Mouse (Mus musculus): Measurements from ENCODE around the gene Perm1.

Gene Perm1

DNA sequence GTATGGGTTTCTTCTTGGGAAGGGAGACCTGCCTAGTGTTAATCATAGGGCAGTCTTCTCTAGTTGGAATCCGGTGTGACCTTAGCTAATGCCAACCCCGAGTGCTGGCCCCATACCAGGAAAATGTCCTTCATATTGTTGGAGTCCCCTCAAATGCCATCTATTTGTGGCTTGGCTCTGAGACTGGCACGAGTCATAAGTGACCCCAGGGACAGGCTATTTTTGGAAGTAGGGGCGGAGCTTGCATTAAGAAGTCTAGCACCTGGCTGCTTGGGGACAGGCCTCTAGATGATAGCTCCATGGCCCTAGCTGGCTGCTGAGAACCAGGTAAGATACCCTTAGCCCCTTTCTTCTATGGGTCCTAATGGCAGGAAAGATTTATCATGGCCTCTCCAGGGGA lies at the start of gene Perm1:
Perm1 (plus strand) TSS at position 220 of the 400 bp plus-strand sequence.
- DNase-seq (ENCODE audit: low spot score): no peak

DNA sequence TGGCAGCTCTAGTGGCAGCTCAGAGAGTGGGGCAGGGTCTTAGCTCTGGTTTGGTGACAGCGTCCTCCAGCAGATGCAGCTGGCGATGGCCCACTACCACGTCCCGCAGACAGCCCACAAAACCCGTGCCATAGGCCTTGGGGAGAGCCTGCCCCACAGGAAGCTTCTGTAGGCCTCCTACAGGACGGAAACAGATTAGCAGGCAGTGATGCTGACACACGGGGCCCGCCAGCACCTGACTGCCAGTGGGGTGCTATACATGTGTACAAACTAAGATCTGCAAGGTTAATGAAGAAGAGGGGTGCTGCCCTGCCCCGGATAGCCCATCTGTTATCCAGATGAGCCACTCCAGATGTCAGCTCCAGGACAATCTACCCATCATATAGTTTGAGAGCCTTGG lies 49.2 kb upstream of the Perm1 start:
- DNase-seq (ENCODE audit: low spot score): no peak

DNA sequence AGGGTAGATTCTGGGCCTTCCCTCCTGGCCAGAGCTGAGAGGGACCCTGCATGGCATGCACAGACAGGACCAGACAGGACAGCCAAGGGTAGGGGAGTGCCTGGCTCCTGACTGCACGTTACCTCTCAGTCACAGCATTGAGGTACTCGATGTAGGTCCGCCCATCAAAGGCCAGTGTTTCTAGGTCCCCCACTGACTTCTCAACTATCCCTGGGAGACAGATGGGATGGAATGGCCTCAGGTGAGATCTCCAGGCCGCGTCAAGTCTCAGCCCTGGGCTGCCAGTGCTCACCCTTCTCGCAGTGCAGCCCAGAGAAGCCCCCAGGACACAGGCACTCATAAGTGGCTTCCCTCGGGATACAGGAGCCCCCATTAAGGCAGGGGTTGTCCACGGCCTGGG lies 47.1 kb upstream of the Perm1 start:
- no peak for DNase-seq (ENCODE audit: low spot score)

DNA sequence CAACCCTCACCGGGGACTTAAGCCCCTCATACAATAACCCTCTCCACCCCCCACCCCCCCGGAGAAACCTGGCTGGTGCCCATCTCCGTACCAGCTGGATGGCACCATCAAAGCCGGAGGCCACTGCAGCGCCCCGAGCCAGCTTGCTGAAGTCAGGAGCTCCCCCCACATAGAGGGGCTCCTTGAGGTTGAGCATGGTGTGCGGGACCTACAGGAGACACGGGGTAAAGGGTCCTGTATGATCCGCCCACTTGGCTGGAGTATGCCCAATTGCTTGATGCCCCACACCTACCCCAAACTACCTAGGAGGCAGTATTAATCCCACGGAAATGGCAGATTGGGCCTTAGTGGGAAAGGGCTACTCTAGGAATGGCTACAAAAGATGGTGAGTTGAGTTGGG lies 46.5 kb upstream of the Perm1 start:
- DNase-seq (ENCODE audit: low spot score): no peak

DNA sequence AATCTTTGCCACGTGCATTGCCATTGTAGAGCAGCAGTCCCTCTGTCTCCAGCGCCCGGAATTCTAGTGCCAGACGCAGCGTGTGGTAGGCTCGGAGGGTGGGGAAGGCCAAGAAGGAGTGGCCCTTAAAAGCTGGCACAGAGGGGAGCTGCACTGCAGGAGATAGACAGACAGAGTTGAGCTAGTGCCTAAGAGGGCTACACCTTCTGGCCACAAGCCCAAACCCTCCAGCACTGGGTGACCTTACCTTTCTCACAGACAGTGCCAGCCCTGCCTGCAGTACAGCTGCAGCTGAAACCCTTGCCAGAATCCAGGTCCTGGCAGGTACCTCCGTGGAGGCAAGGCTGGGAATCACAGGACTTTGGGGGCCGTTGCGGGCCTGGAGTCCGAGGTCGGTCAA lies 43.8 kb upstream of the Perm1 start:
- no peak for DNase-seq (ENCODE audit: low spot score)

DNA sequence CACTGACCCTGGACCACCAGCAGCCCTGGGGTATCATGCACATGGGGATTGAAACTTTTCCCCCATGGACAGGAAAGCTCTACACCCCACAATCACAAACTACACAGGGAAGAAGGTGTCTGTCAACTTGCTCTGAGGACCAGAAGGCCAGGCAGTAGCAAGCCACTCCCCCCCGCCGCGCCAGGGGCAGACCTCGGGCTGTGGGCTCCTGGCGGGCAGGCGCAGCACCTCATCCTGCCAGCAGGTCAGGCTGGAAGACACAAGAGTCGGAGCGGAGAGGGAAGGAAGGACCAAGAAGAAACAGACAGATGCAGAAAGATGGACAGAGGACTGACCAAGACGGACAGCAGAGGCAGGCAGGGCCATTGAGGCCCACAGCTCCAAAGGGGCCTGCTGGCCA lies 38.0 kb upstream of the Perm1 start:
- no peak for DNase-seq (ENCODE audit: low spot score)

DNA sequence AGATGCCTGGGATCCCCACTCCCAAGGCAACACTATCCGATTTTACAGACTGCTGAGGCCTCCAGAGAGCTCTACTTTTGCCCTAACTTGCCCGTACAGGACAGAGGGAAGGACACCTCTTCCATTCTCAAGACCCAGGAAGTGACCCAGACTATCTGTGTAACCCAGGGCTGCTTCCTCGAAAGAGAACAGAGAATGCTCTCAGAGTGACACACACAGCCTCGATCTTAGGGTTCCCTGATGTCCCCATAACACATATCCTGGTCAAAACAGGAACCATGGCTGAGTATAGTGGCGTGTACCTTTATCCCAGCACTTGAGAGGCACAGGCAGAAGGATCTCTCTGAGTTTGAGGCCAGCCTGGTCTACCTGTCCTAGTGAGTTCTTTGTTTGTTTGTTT lies 31.9 kb upstream of the Perm1 start:
- DNase-seq (ENCODE audit: low spot score): no peak

DNA sequence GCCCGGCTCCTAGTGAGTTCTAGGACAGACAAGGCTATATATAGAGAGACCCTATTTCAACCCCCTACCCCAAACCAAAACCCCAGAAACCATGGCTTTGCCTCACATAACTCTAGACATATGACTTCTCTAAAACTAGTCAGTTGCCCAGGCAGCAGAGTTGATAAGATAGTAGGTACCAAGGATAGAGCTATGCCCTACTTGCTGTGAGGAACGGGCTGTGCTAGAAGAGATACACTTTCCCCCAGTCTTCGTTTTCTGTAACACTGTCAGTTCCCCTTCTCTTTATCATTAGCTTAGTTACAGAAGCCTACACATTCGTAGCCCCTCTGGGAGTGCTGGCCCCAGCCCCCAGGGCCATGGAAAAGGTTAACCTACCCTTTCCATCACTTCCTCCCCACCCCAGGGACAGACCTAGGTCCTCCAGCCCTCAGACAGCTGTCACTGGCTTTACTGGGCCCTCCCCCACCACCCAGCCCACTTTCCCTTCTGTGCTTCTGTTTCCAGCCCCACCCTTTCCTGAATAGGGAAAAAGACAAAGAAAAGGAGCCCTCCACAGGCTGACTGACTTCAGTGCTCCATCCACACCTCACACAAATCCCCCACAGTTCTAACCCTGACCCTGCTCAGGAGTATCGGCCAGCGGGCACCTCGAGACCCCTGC lies 31.2 kb upstream of the Perm1 start:
- DNase-seq (ENCODE audit: low spot score): no peak

DNA sequence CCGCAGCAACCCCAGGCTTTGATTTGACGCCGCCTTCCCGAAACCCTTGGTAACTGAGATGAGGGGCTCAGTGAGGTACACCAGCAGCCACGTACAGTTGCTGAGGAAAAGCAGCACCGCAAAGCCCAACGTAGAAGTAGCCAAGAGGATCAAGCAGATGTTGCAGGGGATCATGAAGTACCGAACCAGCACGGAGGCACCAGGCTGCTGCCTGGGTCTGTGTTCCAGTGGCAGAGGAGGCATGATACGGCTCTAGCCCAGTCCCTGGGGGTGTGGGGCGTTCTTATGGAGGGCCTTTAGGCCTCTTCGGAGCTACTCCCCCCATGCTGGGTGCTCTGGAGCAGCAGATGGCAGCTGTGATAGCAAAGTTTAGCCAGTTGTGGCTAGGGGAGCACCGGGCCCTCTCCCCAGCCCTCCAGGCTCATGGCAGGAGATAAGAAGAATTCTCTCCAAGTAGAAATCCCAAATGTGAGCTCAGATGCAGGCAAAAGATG lies 30.2 kb upstream of the Perm1 start:
- no peak for DNase-seq (ENCODE audit: low spot score)

DNA sequence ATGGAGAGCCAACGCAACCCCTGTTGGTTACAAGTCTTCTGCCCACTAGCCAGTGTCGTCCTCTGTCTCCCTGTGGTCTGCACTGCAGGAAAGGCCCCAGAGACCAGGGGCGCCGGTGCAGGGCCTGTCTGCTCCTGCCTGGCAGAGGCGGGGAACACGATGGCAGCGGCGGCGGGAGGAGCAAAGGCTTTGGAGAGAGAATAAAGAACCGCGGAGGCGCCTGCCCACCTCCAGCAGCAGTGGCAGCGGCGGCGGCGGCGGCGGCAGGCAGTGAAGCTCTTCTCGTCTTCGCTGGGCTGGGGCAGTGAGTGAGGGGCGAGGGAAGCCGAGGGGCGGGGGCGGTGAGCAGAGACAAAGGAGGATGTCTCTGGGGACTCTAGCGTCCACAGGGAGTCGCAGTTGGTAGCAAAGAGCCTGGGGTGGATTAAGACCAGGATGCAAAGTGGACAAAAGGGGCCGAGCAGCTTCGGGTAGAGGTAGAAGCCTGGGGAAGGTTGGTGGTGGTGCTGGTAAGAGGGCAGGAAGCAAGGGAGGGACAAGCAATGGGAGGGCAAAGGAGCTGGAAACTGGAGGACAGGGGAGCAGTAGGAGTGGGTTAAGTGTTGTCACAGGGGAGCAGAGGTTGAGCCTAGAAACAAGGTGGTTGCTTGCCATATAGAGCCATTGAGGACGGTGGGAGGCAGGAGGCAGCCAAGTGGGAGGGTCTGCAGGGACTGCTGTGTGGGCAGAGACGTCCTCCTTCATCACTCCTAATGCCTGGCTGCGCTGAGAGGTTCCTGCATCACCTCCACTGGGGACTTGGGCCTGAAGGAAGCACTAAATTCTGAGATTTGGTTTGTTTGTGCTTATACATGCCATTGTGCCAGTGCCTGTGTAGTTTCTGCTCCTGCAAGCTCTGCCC lies 29.5 kb upstream of the Perm1 start:
- peak; percentile 64 for DNase-seq (ENCODE audit: low spot score)

DNA sequence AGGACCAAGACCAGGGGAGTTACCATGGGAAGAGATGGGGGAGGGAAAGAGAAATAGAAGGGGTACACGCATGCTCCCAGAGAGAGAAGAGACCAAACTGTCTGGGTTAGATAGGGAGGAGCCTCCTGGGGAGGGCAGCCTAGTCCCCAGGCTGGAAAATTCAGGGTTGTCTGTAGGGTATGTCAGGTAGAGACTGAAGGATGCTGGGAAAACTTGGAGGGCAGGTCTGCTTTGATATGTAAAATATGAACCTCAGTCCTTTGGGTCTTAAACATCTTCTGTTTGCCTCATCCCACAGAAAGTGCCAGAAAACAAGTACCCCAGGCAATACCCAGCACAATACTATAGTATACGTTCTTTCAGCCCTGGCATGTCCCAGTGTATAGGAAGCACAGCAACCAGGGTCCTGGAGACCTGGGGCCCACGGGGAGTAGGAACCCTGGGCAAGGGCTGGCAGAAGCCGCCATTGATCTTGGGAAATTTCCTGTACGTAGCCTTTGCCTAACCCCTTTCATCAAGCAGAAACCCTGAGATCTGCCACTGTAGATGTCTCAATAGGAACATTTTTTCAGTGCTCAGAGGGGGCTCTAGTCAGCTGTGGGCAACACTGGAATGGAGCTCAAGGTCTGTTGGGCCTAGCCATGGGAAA lies 27.4 kb upstream of the Perm1 start:
- no peak for DNase-seq (ENCODE audit: low spot score)

DNA sequence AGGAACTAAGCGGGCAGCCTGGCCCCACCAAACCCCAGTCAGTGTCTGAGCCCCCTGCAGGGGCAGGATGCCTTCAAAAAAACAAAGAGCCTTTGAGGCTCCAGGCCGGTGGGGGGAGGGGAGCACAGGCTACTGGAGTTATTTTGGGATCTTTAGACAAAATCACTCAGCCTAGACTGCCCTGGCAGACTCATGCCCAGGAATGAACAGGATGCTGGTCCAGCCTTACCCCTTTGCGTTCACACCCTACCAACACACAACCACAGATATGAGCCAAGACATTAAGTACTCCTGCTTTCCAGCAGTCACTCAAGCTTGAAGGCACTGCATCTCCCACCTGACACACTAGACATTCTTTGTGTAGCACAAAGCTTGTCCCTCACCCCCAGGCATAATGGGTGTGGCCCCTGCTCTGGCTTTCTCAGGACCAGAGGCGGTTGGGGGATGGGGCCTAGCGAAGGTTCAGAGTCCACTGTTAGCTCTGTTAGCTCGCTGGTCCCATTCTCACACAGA lies 26.8 kb upstream of the Perm1 start:
- DNase-seq (ENCODE audit: low spot score): peak; percentile 77

DNA sequence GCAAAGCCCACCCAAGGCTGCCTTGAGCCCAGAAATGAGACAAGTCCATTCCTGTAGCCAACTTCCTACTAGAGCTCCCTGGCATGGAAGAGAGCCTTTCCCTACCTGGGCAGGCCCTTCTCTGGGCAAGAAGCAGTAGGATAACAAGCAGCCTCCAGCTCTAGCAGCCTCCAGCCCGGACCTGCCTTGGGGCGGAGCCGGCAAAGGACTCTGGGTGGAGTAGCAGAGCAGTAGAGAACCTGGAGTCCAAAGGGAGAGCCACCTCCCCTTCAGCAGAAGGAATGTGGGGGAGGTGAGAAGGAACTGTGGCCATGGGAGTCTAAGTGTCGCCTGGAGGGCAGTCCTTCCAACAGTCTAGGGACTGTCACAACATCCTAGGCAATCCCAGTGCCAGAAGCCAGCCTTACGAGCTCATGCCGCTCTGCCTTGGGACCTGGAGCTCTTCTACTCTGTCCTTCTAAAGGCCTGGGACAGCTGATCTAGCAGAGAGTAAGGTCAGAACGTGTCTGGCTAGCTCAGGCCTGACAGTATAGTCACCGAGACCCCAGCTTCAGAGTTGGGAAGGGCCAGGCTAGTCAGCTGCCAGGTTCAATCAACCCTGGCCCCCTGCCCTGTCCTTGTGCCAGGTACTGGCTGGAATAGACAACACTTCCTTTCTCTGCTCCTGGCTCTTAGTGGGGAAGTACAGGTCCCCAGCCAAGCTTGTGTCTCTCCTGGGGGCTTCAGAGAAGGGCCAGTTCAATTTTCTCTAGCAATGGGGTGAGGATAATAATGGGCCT lies 23.1 kb upstream of the Perm1 start:
- DNase-seq (ENCODE audit: low spot score): no peak

DNA sequence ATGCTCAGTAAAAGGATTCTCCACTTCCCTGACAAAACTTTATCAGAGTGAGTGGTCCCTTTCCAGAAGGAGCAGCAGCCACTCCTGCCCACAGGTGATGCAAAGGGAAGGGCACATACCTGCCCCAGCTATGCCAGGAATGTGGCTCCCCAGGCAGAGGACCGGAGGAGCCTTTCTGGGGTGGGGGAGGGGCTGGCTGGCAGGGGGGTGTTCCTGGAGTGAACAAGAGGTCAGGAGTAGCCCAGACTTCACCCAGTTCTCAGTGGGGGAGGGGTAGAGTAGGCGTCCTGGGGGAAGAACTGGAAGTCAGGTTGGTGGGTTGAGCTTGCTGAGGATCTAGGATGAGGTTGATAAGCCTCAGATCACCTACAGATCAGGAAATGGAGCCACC lies 22.5 kb upstream of the Perm1 start:
- DNase-seq (ENCODE audit: low spot score): no peak

DNA sequence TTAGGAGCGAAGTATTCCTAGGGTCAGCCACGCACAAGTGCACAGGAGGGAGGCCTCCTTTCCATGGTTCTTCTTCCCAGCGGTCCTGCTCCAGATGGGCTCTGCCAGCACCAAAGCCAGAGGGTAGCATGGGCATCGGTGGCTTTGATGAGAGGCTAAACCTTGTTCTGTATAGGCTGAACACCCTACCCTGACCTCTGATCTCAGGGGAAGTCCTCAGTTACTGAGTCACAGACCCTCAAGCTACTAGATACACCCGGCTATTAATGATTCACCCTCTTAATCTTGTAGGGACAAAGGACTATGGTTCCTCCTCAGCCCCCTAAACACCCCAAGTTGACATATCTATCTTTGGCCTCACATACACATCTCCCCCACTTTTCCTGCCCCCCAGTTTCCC lies 21.8 kb upstream of the Perm1 start:
- DNase-seq (ENCODE audit: low spot score): no peak

DNA sequence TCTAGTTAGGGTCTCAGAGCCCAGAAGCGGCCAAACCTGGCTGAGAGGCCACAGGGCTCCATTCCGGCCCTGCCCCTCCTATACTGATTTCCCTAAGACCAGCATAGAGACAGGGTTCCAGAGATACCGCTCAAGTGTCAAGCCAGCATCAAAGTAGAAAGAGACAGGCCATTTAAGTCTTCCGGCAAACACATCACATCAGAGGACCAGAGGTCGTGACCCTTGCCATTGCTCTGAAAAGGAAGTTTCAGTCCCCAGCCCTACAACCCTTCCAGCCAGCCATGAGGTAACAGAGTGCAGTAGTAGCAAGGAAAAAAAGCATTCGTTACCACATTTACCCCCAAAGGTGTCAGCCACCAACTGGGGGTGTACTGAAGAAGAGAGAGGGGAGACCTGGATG lies 21.3 kb upstream of the Perm1 start:
- DNase-seq (ENCODE audit: low spot score): peak; percentile 82

DNA sequence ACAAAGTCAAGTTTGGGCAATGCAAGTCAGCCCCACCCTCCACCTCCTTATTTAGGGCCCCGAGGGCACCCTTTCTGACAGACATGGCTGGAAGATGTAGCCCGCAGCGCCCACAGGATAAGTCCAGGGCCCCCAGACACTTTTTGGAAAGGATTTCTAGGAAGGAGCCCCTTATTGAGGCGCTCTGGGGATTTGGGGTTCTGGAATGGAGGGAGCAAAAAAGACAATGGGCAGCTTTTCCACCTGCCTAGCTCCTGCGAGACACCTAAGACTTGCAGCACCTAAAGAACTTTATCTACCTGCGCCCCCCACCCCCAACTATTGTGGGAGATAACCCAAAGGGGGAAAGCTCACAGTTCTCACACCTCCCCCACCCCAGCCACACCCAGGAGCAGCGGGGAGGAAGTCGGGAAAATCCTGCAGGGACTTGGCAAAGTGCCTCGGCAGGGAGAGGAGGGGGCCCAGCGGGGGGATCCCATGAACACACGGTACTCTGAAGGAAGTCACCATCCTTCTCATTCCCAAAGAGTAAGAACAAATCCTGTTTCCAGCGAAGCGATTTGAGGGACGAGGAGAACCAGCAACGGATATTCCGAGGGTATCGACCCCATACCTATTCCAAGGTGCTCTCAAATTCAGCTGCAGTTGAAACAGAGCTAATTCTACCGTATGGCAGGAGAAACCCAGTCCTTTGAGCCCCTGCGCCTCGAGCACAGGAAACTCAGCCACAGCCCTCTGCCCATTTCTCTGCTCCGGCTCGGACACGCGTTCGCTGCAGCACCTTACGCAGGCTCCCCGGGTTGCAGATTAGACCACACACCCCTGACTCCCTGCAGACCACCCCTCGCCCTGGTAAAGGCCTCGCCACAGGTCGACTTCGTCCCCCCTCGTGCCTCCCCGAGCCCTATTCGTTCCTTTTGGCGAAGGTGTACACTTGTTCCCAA lies 19.5 kb upstream of the Perm1 start:
- DNase-seq (ENCODE audit: low spot score): peak; percentile 47

DNA sequence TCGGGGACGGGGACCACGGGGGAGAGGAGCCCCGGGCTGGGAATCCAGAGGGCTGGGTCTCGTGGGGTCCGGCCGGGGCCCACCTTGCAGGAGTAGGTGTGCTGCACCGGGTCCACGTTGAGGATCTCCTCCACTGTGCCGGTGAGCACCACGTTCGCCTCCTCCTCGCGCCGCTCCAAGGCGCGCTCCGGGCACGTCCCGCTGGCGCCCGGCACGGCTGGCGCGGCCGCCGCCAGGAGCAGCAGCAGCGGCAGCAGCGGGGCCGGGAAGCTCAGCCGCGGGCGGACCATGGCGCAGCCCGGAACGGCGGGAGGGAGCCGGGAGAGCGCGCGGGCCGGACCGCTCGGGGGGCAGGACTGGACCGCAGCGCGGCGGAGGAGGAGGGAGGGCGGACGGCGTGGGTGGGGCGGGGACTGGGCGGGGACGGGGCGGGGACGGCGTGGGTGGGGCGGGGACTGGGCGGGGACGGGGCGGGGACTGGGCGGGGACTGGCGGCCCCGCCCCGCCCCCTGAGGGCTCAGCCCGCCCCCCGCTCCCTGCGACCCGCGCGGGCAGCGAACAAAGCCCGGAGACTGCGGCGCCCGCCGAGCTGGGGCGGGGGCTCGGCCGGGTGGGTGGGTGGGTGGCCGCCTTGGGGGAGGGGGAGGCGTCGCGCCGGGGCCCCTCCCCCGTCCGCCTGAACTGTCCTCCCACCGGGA lies 18.4 kb upstream of the Perm1 start, which contains the start of gene Agrn:
Agrn (minus strand) TSS at position 358 of the 698 bp plus-strand sequence.
- DNase-seq (ENCODE audit: low spot score): peak; percentile 74

DNA sequence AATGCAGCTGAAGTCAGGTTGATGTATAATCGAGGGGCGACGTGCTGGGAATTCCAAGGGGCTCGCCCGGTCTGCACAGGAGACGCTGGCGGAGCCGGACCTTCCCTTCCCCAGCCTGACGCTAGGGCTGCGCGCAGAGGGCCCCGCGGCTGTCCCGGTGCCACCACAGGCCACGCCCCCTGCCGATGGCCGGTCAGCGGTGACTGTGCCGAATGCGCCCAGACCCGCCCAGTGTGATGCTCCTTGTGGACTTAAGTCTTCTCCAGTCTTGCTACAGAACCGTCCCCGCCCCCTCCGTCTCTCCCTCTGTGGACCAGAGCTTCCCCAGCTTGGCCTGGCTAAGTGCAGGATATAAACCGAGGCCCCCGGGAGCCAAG lies 17.9 kb upstream of the Perm1 start:
- DNase-seq (ENCODE audit: low spot score): peak; percentile 98
